Mouse (Mus musculus) liver, embryonic 14.5 days (tissue): ENCODE measurements around the gene Tnfrsf13b. TPM values are rescaled to one million over a fixed set of nuclear protein-coding genes. Genes with fewer than 3 reads are reported as not detected.
A peak's percentile ranks its signal among the peaks of the same experiment; 100 is the strongest.

ENCODE experiments used
- ATAC-seq: fragments of 200-750 bp; cut with Nextera tagmentation; 2 replicates; pipeline ENCODE4 v1.8.0; 2017; ENCODE audit warnings: moderate number of reproducible peaks, mild to moderate bottlenecking, moderate library complexity; ENCODE audit not compliant: insufficient read depth
- DNase-seq, 3 experiments: peaks; one replicate each; pipeline ENCODE4 v3.0.0-alpha.2; 2012 to 2013; ENCODE audit warnings: low read depth in 3 of 3, low spot score in 3 of 3
- H3K27ac ChIP-seq: fragments of 300-500 bp; sonication (generic); 2 replicates; pipeline ENCODE4 v1.5.1; 2014; ENCODE audit warnings: moderate library complexity, mild to moderate bottlenecking, control low read depth, inconsistent platforms
- H3K27me3 ChIP-seq: fragments of 300-500 bp; sonication (generic); 2 replicates; pipeline ENCODE4 v1.6.1; 2014; ENCODE audit warnings: mild to moderate bottlenecking, low read length, moderate library complexity; ENCODE audit not compliant: control insufficient read depth, insufficient read depth
- H3K36me3 ChIP-seq: fragments of 300-500 bp; sonication (generic); replicated peaks from 2 replicates; pipeline ENCODE4 v1.6.1; 2014; ENCODE audit warnings: low read depth; ENCODE audit not compliant: control insufficient read depth, insufficient read depth
- H3K4me1 ChIP-seq, 2 experiments: fragments of 200-500 bp in 1 of 2; fragments of 300-500 bp in 1 of 2; sonication (generic) in 1 of 2; replicated peaks; 2 replicates each; pipeline ENCODE4 v1.6.1; 2012 to 2014; ENCODE audit warnings: antibody characterized with exemption in 1 of 2, inconsistent platforms in 1 of 2, low read length in 1 of 2; ENCODE audit not compliant: control insufficient read depth in 2 of 2, insufficient read depth in 2 of 2
- H3K4me2 ChIP-seq: fragments of 300-500 bp; sonication (generic); 2 replicates; pipeline ENCODE4 v1.6.1; 2014; ENCODE audit warnings: low read depth, mild to moderate bottlenecking, control low read depth, moderate library complexity
- H3K4me3 ChIP-seq, 2 experiments: fragments of 200-500 bp in 1 of 2; fragments of 300-500 bp in 1 of 2; sonication (generic) in 1 of 2; 2 replicates each; pipeline ENCODE4 v1.5.1; 2012 to 2014; ENCODE audit warnings: low read depth in 2 of 2, low read length in 2 of 2, mild to moderate bottlenecking in 2 of 2, control low read depth in 1 of 2, inconsistent platforms in 1 of 2, moderate library complexity in 1 of 2; ENCODE audit not compliant: insufficient read depth in 1 of 2
- H3K9ac ChIP-seq: fragments of 300-500 bp; sonication (generic); replicated peaks from 2 replicates; pipeline ENCODE4 v1.6.1; 2014; ENCODE audit warnings: mild to moderate bottlenecking, control low read depth, moderate library complexity
- H3K9me3 ChIP-seq: fragments of 300-500 bp; sonication (generic); 2 replicates; pipeline ENCODE4 v1.6.1; 2016; ENCODE audit warnings: low read length, mixed read lengths; ENCODE audit not compliant: control insufficient read depth
- CTCF ChIP-seq: IDR thresholded peaks from 2 replicates; pipeline ENCODE4 v1.5.1; 2016; ENCODE audit warnings: antibody characterized with exemption, low read depth, control low read depth
- EP300 ChIP-seq: IDR thresholded peaks from 2 replicates; pipeline ENCODE4 v1.6.1; 2016; ENCODE audit warnings: antibody characterized with exemption, low read depth
- WGBS: fragments of 180-500 bp; shearing (Covaris S2); extraction: QIAGEN DNeasy Blood & Tissue Kit; methylation state at CpG from one replicate; pipeline ENCODE4 v1.1.7; 2014; ENCODE audit not compliant: insufficient replicate concordance; 5-methylcytosine and 5-hydroxymethylcytosine counted together
- polyA plus RNA-seq, 2 experiments: library from polyadenylated mRNA; depleted of rRNA in 1 of 2; stranded (reverse) in 1 of 2; unstranded in 1 of 2; fragments of >200 nt; fragmentation: Nextera tagmentation in 1 of 2; extraction: Ambion mirVana in 1 of 2; gene quantifications; 2 replicates each; pipeline versions ENCODE4 v1.2.1 to v1.2.3; 2012 to 2014

The Tnfrsf13b gene
- polyA plus RNA-seq, 2 experiments: 3.7 to 3.9 TPM

DNA sequence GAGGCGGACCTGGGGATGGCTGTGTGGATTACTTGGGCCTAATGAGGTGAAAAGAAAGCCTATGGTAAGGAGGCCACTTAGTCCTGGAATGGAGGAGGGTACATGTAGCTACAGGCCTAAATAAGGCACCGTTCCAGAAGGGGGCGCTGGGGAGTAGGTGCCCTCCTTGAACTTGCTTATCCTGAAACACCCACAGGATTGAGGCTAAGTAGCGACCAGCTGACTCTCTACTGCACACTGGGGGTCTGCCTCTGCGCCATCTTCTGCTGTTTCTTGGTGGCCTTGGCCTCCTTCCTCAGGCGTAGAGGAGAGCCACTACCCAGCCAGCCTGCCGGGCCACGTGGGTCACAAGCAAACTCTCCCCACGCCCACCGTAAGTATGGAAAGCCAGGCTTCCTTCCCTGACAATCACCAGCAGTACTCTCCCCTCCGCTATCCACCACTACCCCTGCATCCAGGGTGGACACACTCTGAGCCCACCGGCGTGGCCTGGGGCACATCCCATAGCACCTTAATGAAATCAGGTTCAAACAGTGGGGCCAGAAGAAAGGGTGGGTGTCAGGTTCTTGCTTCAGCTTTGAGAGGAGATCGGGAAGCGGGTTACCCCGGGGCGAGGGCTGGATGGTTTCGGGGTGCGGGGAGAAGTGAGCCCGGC, 20.2 kb downstream of the Tnfrsf13b start:
- Histone ChIP-seq H3K27ac (no peak overlapping the region), H3K36me3 (no peaks in the 10 kb centered on the region), H3K4me2 (peak overlapping the region; percentile 54), H3K27me3 (no peaks in the 10 kb centered on the region), H3K4me3 (peak overlapping the region in 1 of 2 experiments; percentile 23; a peak in 2 of 4 replicates), H3K9me3 (no peaks in the 10 kb centered on the region), H3K4me1 (peaks cover 0 to 4% of the 10 kb centered on the region in 2 experiments; a peak in 2 of 4 replicates), H3K9ac (no peak overlapping the region)
- peak; percentile 75 for TF ChIP-seq CTCF
- TF ChIP-seq EP300: no peak
- ATAC-seq (no peak), DNase-seq (peak; percentile 31 to 33 (median 33))
- 17% methylated on average over 20 of the region's 20 CpGs for WGBS

DNA sequence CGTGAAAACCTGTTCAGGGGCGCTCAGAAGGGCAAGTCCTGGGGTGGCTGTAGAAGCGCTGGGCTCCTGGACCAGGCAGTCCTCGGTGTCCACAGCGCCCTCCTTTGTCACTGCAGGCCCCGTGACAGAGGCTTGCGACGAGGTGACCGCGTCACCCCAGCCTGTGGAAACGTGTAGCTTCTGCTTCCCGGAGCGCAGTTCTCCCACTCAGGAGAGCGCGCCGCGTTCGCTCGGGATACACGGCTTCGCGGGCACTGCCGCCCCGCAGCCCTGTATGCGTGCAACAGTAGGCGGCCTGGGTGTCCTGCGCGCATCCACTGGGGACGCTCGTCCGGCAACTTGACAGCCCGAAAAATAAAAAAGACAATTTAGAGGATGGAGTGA, 20.7 kb downstream of the Tnfrsf13b start:
- Histone ChIP-seq H3K4me3 (peak overlapping the region in 1 of 2 experiments; percentile 23; a peak in 2 of 4 replicates), H3K4me2 (peak overlapping the region; percentile 54), H3K27me3 (no peaks in the 10 kb centered on the region), H3K27ac (no peak overlapping the region), H3K9me3 (no peaks in the 10 kb centered on the region), H3K36me3 (no peaks in the 10 kb centered on the region), H3K9ac (no peak overlapping the region), H3K4me1 (peaks cover 0 to 2% of the 10 kb centered on the region in 2 experiments; a peak in 1 of 4 replicates)
- no peak for TF ChIP-seq EP300
- TF ChIP-seq CTCF: no peak
- WGBS: 20% methylated on average over 32 of the region's 32 CpGs
- DNase-seq (no peak), ATAC-seq (no peak)

DNA sequence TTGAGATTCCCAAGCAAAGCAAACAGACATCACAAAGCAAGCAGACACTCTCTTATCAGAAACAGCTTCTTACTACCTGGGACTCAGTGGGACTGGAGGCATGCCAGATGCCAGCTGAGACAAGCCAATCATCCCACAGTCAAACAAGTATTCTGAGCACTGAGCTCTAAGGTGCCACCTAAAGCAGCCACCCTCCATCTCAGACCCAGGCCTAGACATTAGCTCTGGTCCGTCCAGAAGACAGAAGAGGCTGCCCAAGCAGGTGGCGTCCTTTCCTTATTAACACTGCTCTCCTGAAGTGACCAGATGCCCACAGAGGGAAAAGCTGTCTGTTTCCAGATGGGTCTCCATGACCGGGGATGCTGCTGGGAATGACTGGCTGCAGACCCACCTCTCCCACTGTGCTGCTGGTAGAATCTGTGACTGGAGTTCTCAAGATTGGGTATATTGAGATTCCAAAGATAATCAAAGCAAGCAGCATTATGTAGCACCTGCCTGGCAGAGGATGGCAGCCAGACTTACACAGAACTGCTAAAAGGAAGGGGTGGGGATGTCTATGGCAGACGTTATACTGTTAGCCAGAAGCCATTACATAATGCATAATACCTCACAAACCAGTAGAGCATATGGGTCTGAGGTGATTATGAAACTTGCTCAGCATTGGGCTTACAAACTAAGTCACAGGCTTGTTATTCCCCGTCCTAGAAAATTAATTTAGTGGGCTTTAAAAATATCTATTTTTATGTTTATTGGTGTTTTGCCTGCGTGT, 23.9 kb downstream of the Tnfrsf13b start:
- Histone ChIP-seq H3K4me3 (no peak overlapping the region), H3K9ac (no peak overlapping the region), H3K4me1 (0 out of 4 replicates have a peak, but pooled peaks cover 0 to 2% of the 10 kb centered on the region in 2 experiments), H3K27me3 (no peaks in the 10 kb centered on the region), H3K36me3 (no peaks in the 10 kb centered on the region), H3K27ac (no peak overlapping the region), H3K9me3 (no peaks in the 10 kb centered on the region), H3K4me2 (no peak overlapping the region)
- no peak for TF ChIP-seq CTCF
- TF ChIP-seq EP300: no peak
- DNase-seq (no peak), ATAC-seq (no peak)
- WGBS: 42% methylated on average over 6 of the region's 6 CpGs

DNA sequence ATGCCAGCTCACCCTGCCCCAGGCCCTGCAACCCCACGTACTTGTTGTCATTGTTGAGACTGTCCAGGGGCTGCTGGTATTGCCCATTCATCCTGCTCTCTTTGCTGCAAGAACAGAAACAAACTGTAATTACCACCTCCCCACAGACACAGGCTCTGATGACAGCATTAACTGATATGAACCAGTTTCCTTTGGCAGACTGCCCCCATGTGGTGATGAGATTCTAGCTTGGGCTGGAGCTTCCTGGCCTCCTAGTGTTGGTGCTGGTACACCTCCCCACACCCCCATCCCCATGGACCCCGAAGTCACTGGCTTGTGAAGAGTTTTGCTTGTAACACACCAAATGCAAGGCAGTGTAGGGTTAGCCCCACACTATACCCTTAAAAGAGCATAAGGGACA, 29.2 kb downstream of the Tnfrsf13b start:
- Histone ChIP-seq H3K27me3 (no peaks in the 10 kb centered on the region), H3K9ac (no peak overlapping the region), H3K4me1 (no peaks in the 10 kb centered on the region), H3K27ac (no peak overlapping the region), H3K4me3 (no peak overlapping the region), H3K9me3 (no peaks in the 10 kb centered on the region), H3K36me3 (peaks cover 6% of the 10 kb centered on the region), H3K4me2 (no peak overlapping the region)
- no peak for TF ChIP-seq EP300
- peak; percentile 60 for TF ChIP-seq CTCF
- 55% methylated on average over 2 of the region's 2 CpGs for WGBS
- no peak for DNase-seq
- no peak for ATAC-seq

DNA sequence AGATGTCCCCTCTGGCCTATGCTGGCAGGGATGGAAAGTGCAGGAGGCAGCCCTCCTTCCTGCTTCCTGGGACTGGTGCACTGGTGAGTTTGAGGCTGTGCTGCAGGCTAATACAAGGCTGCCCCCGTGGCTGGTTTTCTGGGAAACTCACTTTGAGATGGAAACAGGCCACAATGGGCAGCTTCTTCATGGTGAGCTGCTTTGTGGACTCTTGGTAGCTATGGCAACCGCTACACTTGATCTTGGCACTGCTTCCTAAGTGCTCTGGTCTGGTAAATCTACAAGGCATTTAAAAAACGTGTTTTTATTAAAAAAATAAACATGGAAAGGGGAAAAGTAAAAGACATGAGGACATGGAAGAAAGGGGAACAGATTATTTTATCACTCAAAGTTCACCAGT, 31.6 kb downstream of the Tnfrsf13b start:
- no peak overlapping the region for H3K27ac ChIP-seq
- peaks cover 8% of the 10 kb centered on the region for H3K36me3 ChIP-seq
- ATAC-seq (no peak), DNase-seq (no peak)
- H3K9ac ChIP-seq: no peak overlapping the region
- H3K9me3 ChIP-seq: no peaks in the 10 kb centered on the region
- H3K27me3 ChIP-seq: no peaks in the 10 kb centered on the region
- TF ChIP-seq CTCF (no peak), EP300 (no peak)
- no peak overlapping the region for H3K4me3 ChIP-seq
- WGBS: 62% methylated on average over 3 of the region's 3 CpGs
- H3K4me1 ChIP-seq: no peaks in the 10 kb centered on the region
- H3K4me2 ChIP-seq: no peak overlapping the region
